Mouse (Mus musculus) hindbrain, embryonic 14.5 days (tissue): ENCODE measurements at regions not wholly inside any gene's neighbourhood (a gene's known extent, or its start where the extent isn't known, plus 50 kb on each side); places are given as distances from the start of the nearest gene placed in this dataset.

Source experiments
- ATAC-seq: fragments of 200-750 bp; cut with Nextera tagmentation; 2 replicates; pipeline ENCODE4 v1.8.0; 2017; ENCODE audit warnings: moderate number of reproducible peaks, mild to moderate bottlenecking, moderate TSS enrichment, moderate library complexity; ENCODE audit not compliant: low FRiP score
- DNase-seq: peaks from one replicate; pipeline ENCODE4 v3.0.0-alpha.2; 2015; ENCODE audit warnings: low spot score
- H3K27ac ChIP-seq: fragments of 300-500 bp; sonication (generic); 2 replicates; pipeline ENCODE4 v1.5.1; 2014; ENCODE audit warnings: mild to moderate bottlenecking, moderate library complexity
- H3K27me3 ChIP-seq: fragments of 300-500 bp; sonication (generic); 2 replicates; pipeline ENCODE4 v1.6.1; 2014; ENCODE audit warnings: mild to moderate bottlenecking, low read length, mixed read lengths; ENCODE audit not compliant: control insufficient read depth, insufficient read depth
- H3K36me3 ChIP-seq: fragments of 300-500 bp; sonication (generic); replicated peaks from 2 replicates; pipeline ENCODE4 v1.6.1; 2014; ENCODE audit not compliant: control insufficient read depth, insufficient read depth
- H3K4me1 ChIP-seq: fragments of 300-500 bp; sonication (generic); replicated peaks from 2 replicates; pipeline ENCODE4 v1.6.1; 2014; ENCODE audit warnings: antibody characterized with exemption, low read length, mixed read lengths; ENCODE audit not compliant: control insufficient read depth, insufficient read depth
- H3K4me2 ChIP-seq: fragments of 300-500 bp; sonication (generic); replicated peaks from 2 replicates; pipeline ENCODE4 v1.6.1; 2014; ENCODE audit warnings: mild to moderate bottlenecking, moderate library complexity
- H3K4me3 ChIP-seq: fragments of 300-500 bp; sonication (generic); replicated peaks from 2 replicates; pipeline ENCODE4 v1.5.1; 2014; ENCODE audit warnings: mild to moderate bottlenecking, low read length
- H3K9ac ChIP-seq: fragments of 300-500 bp; sonication (generic); 2 replicates; pipeline ENCODE4 v1.6.1; 2014
- H3K9me3 ChIP-seq: fragments of 300-500 bp; sonication (generic); 2 replicates; pipeline ENCODE4 v1.6.1; 2016; ENCODE audit warnings: low read length; ENCODE audit not compliant: control insufficient read depth
- WGBS: fragments of 180-500 bp; shearing (Covaris S2); extraction: QIAGEN DNeasy Blood & Tissue Kit; methylation state at CpG from one replicate; pipeline ENCODE4 v1.1.7; 2014; 5-methylcytosine and 5-hydroxymethylcytosine counted together

- no peak overlapping the region for H3K4me3 ChIP-seq
- no peak overlapping the region for H3K27ac ChIP-seq
- no peaks in the 10 kb centered on the region for H3K9me3 ChIP-seq
- no peak overlapping the region for H3K4me2 ChIP-seq
- H3K27me3 ChIP-seq: no peaks in the 10 kb centered on the region
- DNase-seq (peak; percentile 79), ATAC-seq (no peak)
- WGBS: 5% methylated on average over 2 of the region's 2 CpGs
- H3K4me1 ChIP-seq: no peaks in the 10 kb centered on the region
- H3K36me3 ChIP-seq: no peaks in the 10 kb centered on the region
- H3K9ac ChIP-seq: no peak overlapping the region
Observed at GRCm38 (mm10) chr1:95762244-95762643, 94.9 kb upstream of the St8sia4 start.

GRCm38 (mm10) chr1:95754071-95754915 lies 86.9 kb upstream of the St8sia4 start:
- Histone ChIP-seq H3K36me3 (no peaks in the 10 kb centered on the region), H3K9me3 (no peaks in the 10 kb centered on the region), H3K9ac (no peak overlapping the region), H3K4me3 (no peak overlapping the region), H3K4me2 (no peak overlapping the region), H3K27me3 (no peaks in the 10 kb centered on the region), H3K4me1 (no peaks in the 10 kb centered on the region), H3K27ac (no peak overlapping the region)
- ATAC-seq (no peak), DNase-seq (no peak)
- 79% methylated on average over 8 of the region's 8 CpGs for WGBS

- DNase-seq (no peak), ATAC-seq (no peak)
- H3K27me3 ChIP-seq: no peaks in the 10 kb centered on the region
- H3K4me1 ChIP-seq: no peaks in the 10 kb centered on the region
- no peak overlapping the region for H3K4me2 ChIP-seq
- no peaks in the 10 kb centered on the region for H3K36me3 ChIP-seq
- no peak overlapping the region for H3K4me3 ChIP-seq
- H3K9me3 ChIP-seq: no peaks in the 10 kb centered on the region
- no peak overlapping the region for H3K9ac ChIP-seq
- 95% methylated on average over 1 of the region's 1 CpGs for WGBS
- H3K27ac ChIP-seq: no peak overlapping the region
Observed at GRCm38 (mm10) chr1:95753517-95753916, 86.1 kb upstream of the St8sia4 start.

- H3K27ac ChIP-seq: no peak overlapping the region
- H3K36me3 ChIP-seq: no peaks in the 10 kb centered on the region
- WGBS: 88% methylated on average over 1 of the region's 1 CpGs
- DNase-seq (no peak), ATAC-seq (no peak)
- no peaks in the 10 kb centered on the region for H3K4me1 ChIP-seq
- H3K9me3 ChIP-seq: no peaks in the 10 kb centered on the region
- no peak overlapping the region for H3K4me2 ChIP-seq
- H3K9ac ChIP-seq: no peak overlapping the region
- no peak overlapping the region for H3K4me3 ChIP-seq
- no peaks in the 10 kb centered on the region for H3K27me3 ChIP-seq
Observed at GRCm38 (mm10) chr1:95748940-95749339, 81.6 kb upstream of the St8sia4 start.

- Histone ChIP-seq H3K9ac (no peak overlapping the region), H3K36me3 (no peaks in the 10 kb centered on the region), H3K27me3 (no peaks in the 10 kb centered on the region), H3K4me2 (no peak overlapping the region), H3K4me3 (no peak overlapping the region), H3K27ac (no peak overlapping the region), H3K9me3 (no peaks in the 10 kb centered on the region), H3K4me1 (no peaks in the 10 kb centered on the region)
- no peak for DNase-seq
- 86% methylated on average over 2 of the region's 2 CpGs for WGBS
- ATAC-seq: no peak
Observed at GRCm38 (mm10) chr1:95747287-95747686, 79.9 kb upstream of the St8sia4 start.

GRCm38 (mm10) chr1:95744446-95744845 lies 77.1 kb upstream of the St8sia4 start:
- Histone ChIP-seq H3K9me3 (no peaks in the 10 kb centered on the region), H3K4me3 (no peak overlapping the region), H3K4me1 (no peaks in the 10 kb centered on the region), H3K9ac (no peak overlapping the region), H3K4me2 (no peak overlapping the region), H3K27me3 (no peaks in the 10 kb centered on the region), H3K27ac (no peak overlapping the region), H3K36me3 (no peaks in the 10 kb centered on the region)
- ATAC-seq: no peak
- no peak for DNase-seq
- 75% methylated on average over 2 of the region's 2 CpGs for WGBS

- no peaks in the 10 kb centered on the region for H3K9me3 ChIP-seq
- no peak overlapping the region for H3K4me2 ChIP-seq
- H3K4me1 ChIP-seq: no peaks in the 10 kb centered on the region
- WGBS: 87% methylated on average over 2 of the region's 2 CpGs
- no peak overlapping the region for H3K9ac ChIP-seq
- H3K27me3 ChIP-seq: no peaks in the 10 kb centered on the region
- ATAC-seq: no peak
- DNase-seq: no peak
- no peak overlapping the region for H3K4me3 ChIP-seq
- H3K36me3 ChIP-seq: no peaks in the 10 kb centered on the region
- no peak overlapping the region for H3K27ac ChIP-seq
Observed at GRCm38 (mm10) chr1:95743334-95743733, 76.0 kb upstream of the St8sia4 start.

- Histone ChIP-seq H3K9ac (no peak overlapping the region), H3K27me3 (no peaks in the 10 kb centered on the region), H3K36me3 (no peaks in the 10 kb centered on the region), H3K4me2 (no peak overlapping the region), H3K4me3 (no peak overlapping the region), H3K27ac (no peak overlapping the region), H3K4me1 (no peaks in the 10 kb centered on the region), H3K9me3 (no peaks in the 10 kb centered on the region)
- WGBS: 75% methylated on average over 2 of the region's 2 CpGs
- DNase-seq (no peak), ATAC-seq (no peak)
Observed at GRCm38 (mm10) chr1:95719449-95719848, 52.1 kb upstream of the St8sia4 start.

- ATAC-seq (no peak), DNase-seq (no peak)
- H3K9me3 ChIP-seq: no peaks in the 10 kb centered on the region
- H3K4me2 ChIP-seq: no peak overlapping the region
- H3K36me3 ChIP-seq: no peaks in the 10 kb centered on the region
- H3K9ac ChIP-seq: no peak overlapping the region
- no peaks in the 10 kb centered on the region for H3K27me3 ChIP-seq
- WGBS: 92% methylated on average over 1 of the region's 1 CpGs
- H3K27ac ChIP-seq: no peak overlapping the region
- no peak overlapping the region for H3K4me3 ChIP-seq
- H3K4me1 ChIP-seq: no peaks in the 10 kb centered on the region
Observed at GRCm38 (mm10) chr1:95718794-95719193, 51.4 kb upstream of the St8sia4 start.
